Mouse (Mus musculus): ENCODE data around the gene Grid1. TPM values are rescaled to one million over a fixed set of nuclear protein-coding genes. Genes with fewer than 3 reads are reported as not detected.

Gene Grid1
- polyA plus RNA-seq, 1 experiment from 2014 or later: 0.51 TPM

GRCm38 (mm10) chr14:35572991-35573502, 753.1 kb downstream of the Grid1 start:
- Histone ChIP-seq H3K27ac (no peak overlapping the region), H3K4me3 (no peak overlapping the region), H3K36me3 (no peaks in the 10 kb centered on the region), H3K9me3 (no peaks in the 10 kb centered on the region), H3K9ac (no peak overlapping the region), H3K4me1 (no peaks in the 10 kb centered on the region), H3K4me2 (no peak overlapping the region), H3K27me3 (no peaks in the 10 kb centered on the region)
- WGBS: 67% methylated on average over 4 of the region's 4 CpGs
- ATAC-seq (ENCODE audit: insufficient number of reproducible peaks, low FRiP score, low TSS enrichment, low read depth): no peak

GRCm38 (mm10) chr14:35574489-35574888, 754.6 kb downstream of the Grid1 start:
- Histone ChIP-seq H3K9ac (no peak overlapping the region), H3K27me3 (no peaks in the 10 kb centered on the region), H3K36me3 (no peaks in the 10 kb centered on the region), H3K4me1 (no peaks in the 10 kb centered on the region), H3K27ac (no peak overlapping the region), H3K9me3 (no peaks in the 10 kb centered on the region), H3K4me3 (no peak overlapping the region), H3K4me2 (no peak overlapping the region)
- 59% methylated on average over 2 of the region's 2 CpGs for WGBS
- ATAC-seq (ENCODE audit: insufficient number of reproducible peaks, low FRiP score, low TSS enrichment, low read depth): no peak

- Histone ChIP-seq H3K9ac (no peak overlapping the region), H3K27ac (no peak overlapping the region), H3K4me2 (no peak overlapping the region), H3K27me3 (no peaks in the 10 kb centered on the region), H3K4me3 (no peak overlapping the region), H3K36me3 (no peaks in the 10 kb centered on the region), H3K4me1 (no peaks in the 10 kb centered on the region), H3K9me3 (no peaks in the 10 kb centered on the region)
- no peak for ATAC-seq (ENCODE audit: insufficient number of reproducible peaks, low FRiP score, low TSS enrichment, low read depth)
- 83% methylated on average over 6 of the region's 6 CpGs for WGBS
Measured at GRCm38 (mm10) chr14:35575285-35575684, 755.4 kb downstream of the Grid1 start.

GRCm38 (mm10) chr14:35625749-35626148, 805.8 kb downstream of the Grid1 start:
- Histone ChIP-seq H3K27me3 (no peaks in the 10 kb centered on the region), H3K36me3 (no peaks in the 10 kb centered on the region), H3K4me1 (no peaks in the 10 kb centered on the region), H3K9ac (no peak overlapping the region), H3K4me2 (no peak overlapping the region), H3K4me3 (no peak overlapping the region), H3K9me3 (no peaks in the 10 kb centered on the region), H3K27ac (no peak overlapping the region)
- ATAC-seq (ENCODE audit: insufficient number of reproducible peaks, low FRiP score, low TSS enrichment, low read depth): no peak
- 85% methylated on average over 5 of the region's 5 CpGs for WGBS

MicroRNAs encoded within 50 kb of the gene (microRNA counts, 519-probe panel; counts per million panel counts)
- microRNA mmu-miR-346: 436 counts per million, percentile 1 among the panel's probes with 10 or more counts

Small RNA genes within 50 kb of the gene (microRNA-seq; reads per million reads assigned to microRNA genes)
- gene Mir346: 10.2 reads per million, percentile 26 among the genes with 10 or more reads in this experiment

Other genes with a start within 250 kb of the Grid1 start
- 28.2 and 98.7 TPM in 2 replicates for gene Ldb3, start 231.4 kb upstream of the Grid1 start, polyA plus RNA-seq (2015; fragmentation: Nextera tagmentation; extraction: Ambion mirVana)
- 0.20 and 0.63 TPM in 2 replicates for gene Opn4, start 220.0 kb upstream of the Grid1 start, polyA plus RNA-seq (2015; fragmentation: Nextera tagmentation; extraction: Ambion mirVana)
- gene Wapl, start 146.2 kb upstream of the Grid1 start, polyA plus RNA-seq (2015; fragmentation: Nextera tagmentation; extraction: Ambion mirVana): 19.0 and 22.6 TPM in 2 replicates